Mouse (Mus musculus) intestine, embryonic 15.5 days (tissue): ENCODE data around the gene Actl6b. TPM values are rescaled to one million over a fixed set of nuclear protein-coding genes. Genes with fewer than 3 reads are reported as not detected.

Source experiments
- ATAC-seq: fragments of 200-750 bp; cut with Nextera tagmentation; 2 replicates; pipeline ENCODE4 v1.8.0; 2017; ENCODE audit warnings: moderate TSS enrichment, moderate library complexity
- H3K27ac ChIP-seq: fragments of 300-500 bp; sonication (generic); 2 replicates; pipeline ENCODE4 v1.5.1; 2015; ENCODE audit warnings: mild to moderate bottlenecking, inconsistent platforms
- H3K27me3 ChIP-seq: fragments of 300-500 bp; sonication (generic); replicated peaks from 2 replicates; pipeline ENCODE4 v1.6.1; 2015; ENCODE audit warnings: inconsistent platforms
- H3K36me3 ChIP-seq: fragments of 300-500 bp; sonication (generic); 2 replicates; pipeline ENCODE4 v1.6.1; 2015; ENCODE audit warnings: inconsistent platforms
- H3K4me1 ChIP-seq: fragments of 300-500 bp; sonication (generic); replicated peaks from 2 replicates; pipeline ENCODE4 v1.6.1; 2015; ENCODE audit warnings: inconsistent platforms
- H3K4me2 ChIP-seq: fragments of 300-500 bp; sonication (generic); replicated peaks from 2 replicates; pipeline ENCODE4 v1.6.1; 2015; ENCODE audit warnings: mild to moderate bottlenecking, inconsistent platforms
- H3K4me3 ChIP-seq: fragments of 300-500 bp; sonication (generic); replicated peaks from 2 replicates; pipeline ENCODE4 v1.5.1; 2015; ENCODE audit warnings: inconsistent platforms
- H3K9ac ChIP-seq: fragments of 300-500 bp; sonication (generic); 2 replicates; pipeline ENCODE4 v1.6.1; 2015; ENCODE audit warnings: inconsistent platforms
- H3K9me3 ChIP-seq: fragments of 300-500 bp; sonication (generic); 2 replicates; pipeline ENCODE4 v1.6.1; 2016; ENCODE audit warnings: inconsistent platforms
- WGBS: fragments of 180-500 bp; shearing (Covaris S2); methylation state at CpG from one replicate; pipeline ENCODE4 v1.1.7; 2015; 5-methylcytosine and 5-hydroxymethylcytosine counted together
- polyA plus RNA-seq: library from polyadenylated mRNA; unstranded; fragments of >200 nt; fragmentation: Nextera tagmentation; extraction: Ambion mirVana; gene quantifications from 2 replicates; pipeline ENCODE4 v1.2.1, GENCODE M21; 2015

The Actl6b gene
- polyA plus RNA-seq, 1 experiment from 2014 or later, result 4.5 TPM

GRCm38 (mm10) chr5:137521861-137522260 is 31.5 kb upstream of the Actl6b start:
- no peak overlapping the region for H3K4me2 ChIP-seq
- H3K4me3 ChIP-seq, result no peak overlapping the region
- peaks cover 72% of the 10 kb centered on the region for H3K36me3 ChIP-seq
- no peak overlapping the region for H3K9ac ChIP-seq
- H3K9me3 ChIP-seq, result no peaks in the 10 kb centered on the region
- H3K27ac ChIP-seq, result no peak overlapping the region
- peaks cover 13% of the 10 kb centered on the region; the same call in 1 of the 2 replicates for H3K4me1 ChIP-seq
- WGBS, result 72% methylated on average over 9 of the region's 9 CpGs
- no peaks in the 10 kb centered on the region for H3K27me3 ChIP-seq
- no peak for ATAC-seq

GRCm38 (mm10) chr5:137522711-137523110 is 30.6 kb upstream of the Actl6b start:
- ATAC-seq, result no peak
- no peaks in the 10 kb centered on the region for H3K27me3 ChIP-seq
- no peak overlapping the region for H3K9ac ChIP-seq
- H3K9me3 ChIP-seq, result no peaks in the 10 kb centered on the region
- H3K36me3 ChIP-seq, result peaks cover 73% of the 10 kb centered on the region
- H3K4me3 ChIP-seq, result no peak overlapping the region
- no peak overlapping the region for H3K4me2 ChIP-seq
- H3K4me1 ChIP-seq, result peaks cover 17% of the 10 kb centered on the region; the same call in 1 of the 2 replicates
- no peak overlapping the region for H3K27ac ChIP-seq
- WGBS, result 81% methylated on average over 11 of the region's 11 CpGs

- Histone ChIP-seq H3K9ac (no peak overlapping the region), H3K4me1 (peaks cover 20% of the 10 kb centered on the region; the same call in 1 of the 2 replicates), H3K27me3 (no peaks in the 10 kb centered on the region), H3K36me3 (peaks cover 82% of the 10 kb centered on the region), H3K4me2 (no peak overlapping the region), H3K27ac (no peak overlapping the region), H3K4me3 (no peak overlapping the region), H3K9me3 (no peaks in the 10 kb centered on the region)
- ATAC-seq, result no peak
- 82% methylated on average over 25 of the region's 25 CpGs for WGBS
Observed at GRCm38 (mm10) chr5:137523396-137524250, 29.7 kb upstream of the Actl6b start.

GRCm38 (mm10) chr5:137524251-137524515 is 29.1 kb upstream of the Actl6b start:
- Histone ChIP-seq H3K27ac (no peak overlapping the region), H3K4me2 (no peak overlapping the region), H3K4me1 (peaks cover 20% of the 10 kb centered on the region; the same call in 1 of the 2 replicates), H3K4me3 (no peak overlapping the region), H3K27me3 (no peaks in the 10 kb centered on the region), H3K9me3 (no peaks in the 10 kb centered on the region), H3K36me3 (peaks cover 82% of the 10 kb centered on the region), H3K9ac (no peak overlapping the region)
- ATAC-seq, result no peak
- WGBS, result 88% methylated on average over 8 of the region's 8 CpGs

GRCm38 (mm10) chr5:137524671-137525070 is 28.6 kb upstream of the Actl6b start:
- no peak overlapping the region for H3K4me2 ChIP-seq
- no peaks in the 10 kb centered on the region for H3K9me3 ChIP-seq
- H3K4me3 ChIP-seq, result no peak overlapping the region
- ATAC-seq, result no peak
- peaks cover 82% of the 10 kb centered on the region for H3K36me3 ChIP-seq
- H3K27ac ChIP-seq, result no peak overlapping the region
- no peaks in the 10 kb centered on the region for H3K27me3 ChIP-seq
- H3K9ac ChIP-seq, result no peak overlapping the region
- peaks cover 23% of the 10 kb centered on the region; the same call in 1 of the 2 replicates for H3K4me1 ChIP-seq
- 84% methylated on average over 13 of the region's 13 CpGs for WGBS

GRCm38 (mm10) chr5:137525511-137525910 is 27.8 kb upstream of the Actl6b start:
- ATAC-seq, result no peak
- Histone ChIP-seq H3K4me1 (peaks cover 30% of the 10 kb centered on the region), H3K4me3 (no peak overlapping the region), H3K9ac (no peak overlapping the region), H3K4me2 (no peak overlapping the region), H3K27ac (no peak overlapping the region), H3K27me3 (no peaks in the 10 kb centered on the region), H3K36me3 (peaks cover 76% of the 10 kb centered on the region), H3K9me3 (no peaks in the 10 kb centered on the region)
- 69% methylated on average over 16 of the region's 16 CpGs for WGBS

GRCm38 (mm10) chr5:137526192-137526936 is 27.0 kb upstream of the Actl6b start:
- H3K4me2 ChIP-seq, result no peak overlapping the region
- H3K27me3 ChIP-seq, result no peaks in the 10 kb centered on the region
- H3K4me3 ChIP-seq, result no peak overlapping the region
- H3K9me3 ChIP-seq, result no peaks in the 10 kb centered on the region
- peaks cover 69% of the 10 kb centered on the region for H3K36me3 ChIP-seq
- WGBS, result 49% methylated on average over 16 of the region's 16 CpGs
- H3K27ac ChIP-seq, result peak overlapping the region; percentile 44; the same call in 1 of the 2 replicates
- H3K4me1 ChIP-seq, result peaks cover 34% of the 10 kb centered on the region
- ATAC-seq, result peak; percentile 21; the same call in 1 of the 2 replicates
- H3K9ac ChIP-seq, result no peak overlapping the region

- Histone ChIP-seq H3K27ac (no peak overlapping the region), H3K4me3 (no peak overlapping the region), H3K36me3 (peaks cover 61% of the 10 kb centered on the region), H3K27me3 (no peaks in the 10 kb centered on the region), H3K4me2 (no peak overlapping the region), H3K4me1 (peaks cover 34% of the 10 kb centered on the region), H3K9ac (no peak overlapping the region), H3K9me3 (no peaks in the 10 kb centered on the region)
- WGBS, result 47% methylated on average over 1 of the region's 1 CpGs
- ATAC-seq, result no peak
Observed at GRCm38 (mm10) chr5:137527413-137527812, 25.9 kb upstream of the Actl6b start.

GRCm38 (mm10) chr5:137528247-137528968 is 24.9 kb upstream of the Actl6b start:
- 81% methylated on average over 22 of the region's 22 CpGs for WGBS
- no peaks in the 10 kb centered on the region for H3K9me3 ChIP-seq
- H3K4me3 ChIP-seq, result no peak overlapping the region
- no peak overlapping the region for H3K4me2 ChIP-seq
- peaks cover 51% of the 10 kb centered on the region for H3K36me3 ChIP-seq
- peaks cover 34% of the 10 kb centered on the region for H3K4me1 ChIP-seq
- H3K27ac ChIP-seq, result no peak overlapping the region
- 0 out of 2 replicates have a peak overlapping the region, but pooled peaks have one; percentile 8 for H3K9ac ChIP-seq
- ATAC-seq, result no peak
- H3K27me3 ChIP-seq, result no peaks in the 10 kb centered on the region

GRCm38 (mm10) chr5:137529221-137529995 is 23.9 kb upstream of the Actl6b start:
- H3K27me3 ChIP-seq, result no peaks in the 10 kb centered on the region
- H3K4me1 ChIP-seq, result peaks cover 37% of the 10 kb centered on the region
- WGBS, result 76% methylated on average over 15 of the region's 15 CpGs
- H3K27ac ChIP-seq, result peak overlapping the region; percentile 28; the same call in 1 of the 2 replicates
- H3K36me3 ChIP-seq, result peaks cover 42% of the 10 kb centered on the region
- H3K9ac ChIP-seq, result peak overlapping the region; percentile 20; the same call in 1 of the 2 replicates
- no peaks in the 10 kb centered on the region for H3K9me3 ChIP-seq
- 0 out of 2 replicates have a peak overlapping the region, but pooled peaks have one; percentile 78 for H3K4me2 ChIP-seq
- ATAC-seq, result no peak
- no peak overlapping the region for H3K4me3 ChIP-seq

- peaks cover 37% of the 10 kb centered on the region for H3K4me1 ChIP-seq
- H3K27me3 ChIP-seq, result no peaks in the 10 kb centered on the region
- peak overlapping the region; percentile 87 for H3K4me3 ChIP-seq
- no peaks in the 10 kb centered on the region for H3K9me3 ChIP-seq
- peaks cover 35% of the 10 kb centered on the region for H3K36me3 ChIP-seq
- H3K9ac ChIP-seq, result peak overlapping the region; percentile 77
- ATAC-seq, result no peak
- peak overlapping the region; percentile 91 for H3K27ac ChIP-seq
- peak overlapping the region; percentile 78 for H3K4me2 ChIP-seq
- 76% methylated on average over 8 of the region's 8 CpGs for WGBS
Observed at GRCm38 (mm10) chr5:137530075-137530474, 23.2 kb upstream of the Actl6b start.
